Mouse (Mus musculus): Measurements from ENCODE around the gene Ccdc78. TPM values are rescaled to one million over a fixed set of nuclear protein-coding genes. Genes with fewer than 3 reads are reported as not detected.
"Not testable (repeated sequence)": the region's sequence is repeated elsewhere in the genome, so short reads cannot be mapped to it uniquely, and the experiment has no call there.

The Ccdc78 gene
- not detected in 2 replicates for polyA plus RNA-seq (2011; ENCODE audit: insufficient read depth, insufficient read length, low read depth, missing spikeins)

GRCm38 (mm10) chr17:25786280-25786679 is at the start of gene Ccdc78:
Gene Ccdc78, plus strand, starts transcription at chr17:25786580.
- Histone ChIP-seq H3K27ac (ENCODE audit: insufficient read depth, low read length) (no peak within 1 kb of the TSS), H3K36me3 (ENCODE audit: control insufficient read depth, insufficient read depth, low read length, poor library complexity, severe bottlenecking) (peaks cover 4% of the 10 kb centered on the region), H3K9me3 (replicated peaks; ENCODE audit: control insufficient read depth, insufficient read depth, low read length, poor library complexity, severe bottlenecking) (no peaks in the 10 kb centered on the region), H3K4me1 (ENCODE audit: control insufficient read depth, insufficient read depth, low read length) (no peaks in the 10 kb centered on the region), H3K9ac (ENCODE audit: low read depth, poor library complexity, severe bottlenecking) (peak within 1 kb of the TSS; percentile 37), H3K27me3 (ENCODE audit: control insufficient read depth, insufficient read depth, low read length, poor library complexity, severe bottlenecking) (no peaks in the 10 kb centered on the region), H3K4me3 (ENCODE audit: low read depth, low read length) (peak within 1 kb of the TSS; percentile 81)
- TF ChIP-seq CTCF (IDR thresholded peaks at IDR 0.05; ENCODE audit: low read depth, low read length), result no peak
- no peak for TF ChIP-seq POLR2A (IDR thresholded peaks at IDR 0.05; ENCODE audit: insufficient read depth, low read length)
- no peak for TF ChIP-seq EP300 (IDR thresholded peaks at IDR 0.05; ENCODE audit: insufficient read depth, low read depth, low read length)

GRCm38 (mm10) chr17:25738861-25739260 is 47.5 kb upstream of the Ccdc78 start:
- Histone ChIP-seq H3K4me3 (ENCODE audit: low read depth, low read length) (no peak overlapping the region), H3K9ac (ENCODE audit: low read depth, poor library complexity, severe bottlenecking) (no peak overlapping the region), H3K36me3 (ENCODE audit: control insufficient read depth, insufficient read depth, low read length, poor library complexity, severe bottlenecking) (no peaks in the 10 kb centered on the region), H3K27ac (ENCODE audit: insufficient read depth, low read length) (no peak overlapping the region), H3K4me1 (ENCODE audit: control insufficient read depth, insufficient read depth, low read length) (no peaks in the 10 kb centered on the region), H3K9me3 (replicated peaks; ENCODE audit: control insufficient read depth, insufficient read depth, low read length, poor library complexity, severe bottlenecking) (no peaks in the 10 kb centered on the region), H3K27me3 (ENCODE audit: control insufficient read depth, insufficient read depth, low read length, poor library complexity, severe bottlenecking) (no peaks in the 10 kb centered on the region)
- no peak for TF ChIP-seq CTCF (IDR thresholded peaks at IDR 0.05; ENCODE audit: low read depth, low read length)
- TF ChIP-seq EP300 (IDR thresholded peaks at IDR 0.05; ENCODE audit: insufficient read depth, low read depth, low read length), result no peak
- TF ChIP-seq POLR2A (IDR thresholded peaks at IDR 0.05; ENCODE audit: insufficient read depth, low read length), result no peak

GRCm38 (mm10) chr17:25741471-25741870 is 44.9 kb upstream of the Ccdc78 start:
- not testable (repeated sequence) for H3K4me3 ChIP-seq (ENCODE audit: low read depth, low read length); H3K27me3 ChIP-seq (ENCODE audit: control insufficient read depth, insufficient read depth, low read length, poor library complexity, severe bottlenecking); H3K9me3 ChIP-seq (replicated peaks; ENCODE audit: control insufficient read depth, insufficient read depth, low read length, poor library complexity, severe bottlenecking); H3K27ac ChIP-seq (ENCODE audit: insufficient read depth, low read length); H3K4me1 ChIP-seq (ENCODE audit: control insufficient read depth, insufficient read depth, low read length); H3K36me3 ChIP-seq (ENCODE audit: control insufficient read depth, insufficient read depth, low read length, poor library complexity, severe bottlenecking); H3K9ac ChIP-seq (ENCODE audit: low read depth, poor library complexity, severe bottlenecking)

GRCm38 (mm10) chr17:25743831-25744230 is 42.5 kb upstream of the Ccdc78 start:
- no peak overlapping the region for H3K4me3 ChIP-seq (ENCODE audit: low read depth, low read length)
- H3K4me1 ChIP-seq (ENCODE audit: control insufficient read depth, insufficient read depth, low read length), result no peaks in the 10 kb centered on the region
- H3K27ac ChIP-seq (ENCODE audit: insufficient read depth, low read length), result no peak overlapping the region
- no peaks in the 10 kb centered on the region for H3K9me3 ChIP-seq (replicated peaks; ENCODE audit: control insufficient read depth, insufficient read depth, low read length, poor library complexity, severe bottlenecking)
- no peak for TF ChIP-seq EP300 (IDR thresholded peaks at IDR 0.05; ENCODE audit: insufficient read depth, low read depth, low read length)
- no peak for TF ChIP-seq POLR2A (IDR thresholded peaks at IDR 0.05; ENCODE audit: insufficient read depth, low read length)
- TF ChIP-seq CTCF (IDR thresholded peaks at IDR 0.05; ENCODE audit: low read depth, low read length), result no peak
- no peak overlapping the region for H3K9ac ChIP-seq (ENCODE audit: low read depth, poor library complexity, severe bottlenecking)
- H3K36me3 ChIP-seq (ENCODE audit: control insufficient read depth, insufficient read depth, low read length, poor library complexity, severe bottlenecking), result no peaks in the 10 kb centered on the region
- no peaks in the 10 kb centered on the region for H3K27me3 ChIP-seq (ENCODE audit: control insufficient read depth, insufficient read depth, low read length, poor library complexity, severe bottlenecking)

- TF ChIP-seq CTCF (IDR thresholded peaks at IDR 0.05; ENCODE audit: low read depth, low read length), result no peak
- TF ChIP-seq EP300 (IDR thresholded peaks at IDR 0.05; ENCODE audit: insufficient read depth, low read depth, low read length), result no peak
- no peak for TF ChIP-seq POLR2A (IDR thresholded peaks at IDR 0.05; ENCODE audit: insufficient read depth, low read length)
- no peak overlapping the region for H3K4me3 ChIP-seq (ENCODE audit: low read depth, low read length)
Measured at GRCm38 (mm10) chr17:25744311-25744710, 42.1 kb upstream of the Ccdc78 start.

GRCm38 (mm10) chr17:25748238-25748637 is 38.1 kb upstream of the Ccdc78 start:
- Histone ChIP-seq H3K4me1 (ENCODE audit: control insufficient read depth, insufficient read depth, low read length) (no peaks in the 10 kb centered on the region), H3K36me3 (ENCODE audit: control insufficient read depth, insufficient read depth, low read length, poor library complexity, severe bottlenecking) (no peaks in the 10 kb centered on the region), H3K27ac (ENCODE audit: insufficient read depth, low read length) (no peak overlapping the region), H3K9me3 (replicated peaks; ENCODE audit: control insufficient read depth, insufficient read depth, low read length, poor library complexity, severe bottlenecking) (no peaks in the 10 kb centered on the region), H3K4me3 (ENCODE audit: low read depth, low read length) (no peak overlapping the region), H3K27me3 (ENCODE audit: control insufficient read depth, insufficient read depth, low read length, poor library complexity, severe bottlenecking) (no peaks in the 10 kb centered on the region), H3K9ac (ENCODE audit: low read depth, poor library complexity, severe bottlenecking) (no peak overlapping the region)
- TF ChIP-seq EP300 (IDR thresholded peaks at IDR 0.05; ENCODE audit: insufficient read depth, low read depth, low read length) (no peak), POLR2A (IDR thresholded peaks at IDR 0.05; ENCODE audit: insufficient read depth, low read length) (no peak), CTCF (IDR thresholded peaks at IDR 0.05; ENCODE audit: low read depth, low read length) (no peak)

More at GRCm38 (mm10) chr17:25744311-25744710, 42.1 kb upstream of the Ccdc78 start:
- Histone ChIP-seq H3K27ac (ENCODE audit: insufficient read depth, low read length) (no peak overlapping the region), H3K27me3 (ENCODE audit: control insufficient read depth, insufficient read depth, low read length, poor library complexity, severe bottlenecking) (no peaks in the 10 kb centered on the region), H3K4me1 (ENCODE audit: control insufficient read depth, insufficient read depth, low read length) (no peaks in the 10 kb centered on the region), H3K36me3 (ENCODE audit: control insufficient read depth, insufficient read depth, low read length, poor library complexity, severe bottlenecking) (no peaks in the 10 kb centered on the region), H3K9me3 (replicated peaks; ENCODE audit: control insufficient read depth, insufficient read depth, low read length, poor library complexity, severe bottlenecking) (no peaks in the 10 kb centered on the region), H3K9ac (ENCODE audit: low read depth, poor library complexity, severe bottlenecking) (no peak overlapping the region)
